Mouse (Mus musculus): ENCODE data around the gene Dnaic1.

The Dnaic1 gene

DNA sequence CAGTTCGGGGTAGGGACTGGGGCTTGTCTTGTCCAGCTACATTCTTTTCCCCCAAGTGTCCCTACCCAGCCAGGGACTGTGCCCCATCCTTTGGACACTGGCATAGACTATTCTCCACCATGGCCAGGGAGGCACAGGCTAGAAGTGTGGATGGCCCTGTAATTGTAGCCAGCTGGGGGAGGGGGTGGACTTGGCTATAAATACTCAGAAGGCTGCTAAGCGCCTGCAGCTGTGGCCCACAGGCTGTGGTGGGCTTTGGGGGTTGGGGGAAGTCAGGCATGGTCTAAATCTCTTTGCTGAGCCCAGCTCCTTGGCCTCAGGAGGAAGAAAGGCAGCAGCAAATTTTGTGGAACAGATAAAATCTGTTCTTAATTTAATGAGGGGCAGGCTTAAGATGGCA is 66.3 kb downstream of the Dnaic1 start:
- DNase-seq (ENCODE audit: low spot score) = peak; percentile 47

DNA sequence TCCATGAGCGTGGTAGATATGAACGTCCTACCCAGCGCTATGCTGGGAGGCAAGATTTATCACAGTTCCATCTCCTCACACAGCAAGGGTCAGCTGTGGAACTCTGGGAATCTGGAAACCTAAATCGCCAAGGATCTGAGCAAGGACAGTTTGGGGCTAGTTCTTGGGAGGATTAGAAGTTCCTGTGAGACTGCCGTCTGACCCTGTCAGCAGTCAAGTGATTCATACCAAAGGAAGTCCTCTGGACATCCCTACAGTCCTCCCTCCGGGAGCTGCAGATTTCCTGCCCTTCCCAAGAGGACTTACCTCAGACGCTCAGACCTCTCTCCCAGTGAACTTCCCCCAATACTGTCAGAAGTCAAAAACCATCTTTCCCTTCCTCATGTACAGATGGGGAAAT is 66.8 kb downstream of the Dnaic1 start:
- no peak for DNase-seq (ENCODE audit: low spot score)

DNA sequence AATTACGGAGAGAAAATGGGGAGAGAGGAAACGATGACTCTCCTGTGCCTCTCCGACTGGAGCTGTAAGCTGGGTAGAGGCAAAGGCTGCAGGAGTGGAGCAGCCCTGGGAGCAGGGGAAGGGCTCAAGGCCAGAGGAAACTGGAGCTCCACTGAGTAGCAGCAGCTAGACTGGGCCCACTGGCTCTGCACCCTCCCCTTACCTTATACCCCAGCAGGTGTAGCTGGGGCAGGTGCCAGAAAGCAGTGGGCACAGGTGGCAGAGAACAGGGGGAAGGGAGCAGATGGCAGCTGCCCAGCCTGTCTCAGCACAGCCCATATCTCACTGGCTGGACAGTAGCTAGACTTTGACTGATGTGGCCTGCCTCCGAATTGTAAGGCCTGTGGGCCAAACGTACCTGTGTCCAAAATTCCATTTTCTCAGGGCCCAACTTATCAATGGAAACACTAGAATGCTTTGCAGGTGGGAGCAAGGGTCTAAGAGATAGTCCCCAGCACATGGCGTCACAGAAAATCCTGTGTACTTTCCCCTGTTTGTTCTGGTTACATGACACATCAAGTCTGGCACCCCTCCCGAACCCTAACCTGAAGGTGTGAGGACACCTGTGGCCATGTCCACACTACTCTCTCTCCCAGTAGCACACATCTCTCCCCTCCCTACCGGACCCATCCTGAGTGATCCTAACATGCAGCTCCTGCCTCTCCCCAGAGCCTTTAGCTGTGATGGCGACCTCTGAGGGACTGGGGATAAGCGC is 67.5 kb downstream of the Dnaic1 start:
- no peak for DNase-seq (ENCODE audit: low spot score)

DNA sequence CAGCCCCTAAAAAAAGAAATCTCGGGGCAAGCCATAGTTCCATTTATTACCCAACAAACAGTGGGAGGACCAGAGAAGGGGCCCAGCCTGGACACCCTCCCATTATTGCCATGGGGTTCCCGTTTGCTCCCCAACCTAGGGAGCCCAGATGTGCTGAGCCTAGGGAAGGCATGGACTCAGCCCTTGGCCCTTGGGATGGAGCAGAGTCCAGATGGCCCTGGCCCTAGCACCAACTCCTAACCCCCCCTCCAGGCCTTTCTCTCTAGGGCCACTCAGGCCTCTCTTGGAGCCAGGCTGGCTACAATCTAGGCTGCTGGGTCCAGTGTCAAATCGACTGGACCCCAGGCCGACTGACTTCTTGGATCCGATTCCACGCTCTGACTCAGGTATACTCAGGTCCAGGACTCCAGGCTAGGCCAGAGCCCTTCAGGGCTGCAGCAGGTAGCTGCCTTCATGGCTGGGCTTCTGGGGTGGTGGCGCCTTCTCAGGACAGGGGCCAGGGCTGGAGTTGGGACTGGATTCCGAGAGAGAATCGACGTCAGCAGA is 68.7 kb downstream of the Dnaic1 start:
- no peak for DNase-seq (ENCODE audit: low spot score)

DNA sequence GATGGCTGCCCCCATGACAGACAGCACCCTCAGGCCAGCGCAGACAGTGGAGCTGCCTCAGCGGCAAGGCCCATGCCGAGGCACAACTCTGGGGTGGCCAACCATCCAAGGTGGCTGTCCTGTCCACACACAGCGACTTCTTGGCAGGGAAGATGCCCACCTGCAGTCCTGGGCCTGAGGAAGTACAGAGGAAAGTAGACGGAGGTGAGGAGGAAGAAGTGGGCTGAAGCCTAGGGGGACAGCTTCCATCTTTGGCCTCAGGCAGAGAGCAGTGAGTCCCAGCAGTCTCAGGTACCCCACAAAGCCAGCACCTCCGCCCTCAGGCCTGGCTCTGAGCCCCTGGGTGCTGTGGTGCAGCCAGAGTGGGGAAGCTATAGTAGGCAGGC is 69.2 kb downstream of the Dnaic1 start:
- DNase-seq (ENCODE audit: low spot score) = no peak

DNA sequence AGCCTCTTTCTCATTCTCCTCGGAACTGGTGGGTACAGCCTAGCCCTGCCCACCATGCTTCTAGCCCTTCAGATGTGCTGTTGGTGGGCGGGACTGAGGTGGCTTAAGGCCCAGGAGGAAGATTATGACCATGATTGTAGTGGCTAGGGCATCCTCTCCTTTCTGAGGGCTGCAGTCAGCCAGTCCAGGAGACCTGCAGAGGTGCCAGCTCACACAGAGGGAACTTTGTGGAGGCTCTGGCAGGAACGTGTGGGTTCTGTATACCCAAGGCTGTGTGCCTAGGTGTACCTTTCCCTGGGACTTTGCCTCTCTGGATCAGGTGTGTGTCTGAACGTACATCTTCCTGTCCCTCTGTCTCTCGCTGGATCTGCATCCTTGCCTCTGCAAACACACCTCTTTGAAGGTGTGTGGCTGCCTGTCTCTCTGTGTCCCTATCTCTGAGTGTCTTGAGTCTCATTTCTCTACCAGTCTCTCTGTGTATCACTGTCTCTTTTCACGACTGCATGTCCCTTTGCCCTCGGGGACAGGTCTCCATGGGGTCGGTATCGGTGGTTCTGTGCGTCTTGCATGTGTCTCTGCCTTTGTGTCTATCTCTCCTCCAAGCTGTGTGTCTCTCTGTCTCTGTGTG is 69.8 kb downstream of the Dnaic1 start:
- DNase-seq (ENCODE audit: low spot score) = no peak

DNA sequence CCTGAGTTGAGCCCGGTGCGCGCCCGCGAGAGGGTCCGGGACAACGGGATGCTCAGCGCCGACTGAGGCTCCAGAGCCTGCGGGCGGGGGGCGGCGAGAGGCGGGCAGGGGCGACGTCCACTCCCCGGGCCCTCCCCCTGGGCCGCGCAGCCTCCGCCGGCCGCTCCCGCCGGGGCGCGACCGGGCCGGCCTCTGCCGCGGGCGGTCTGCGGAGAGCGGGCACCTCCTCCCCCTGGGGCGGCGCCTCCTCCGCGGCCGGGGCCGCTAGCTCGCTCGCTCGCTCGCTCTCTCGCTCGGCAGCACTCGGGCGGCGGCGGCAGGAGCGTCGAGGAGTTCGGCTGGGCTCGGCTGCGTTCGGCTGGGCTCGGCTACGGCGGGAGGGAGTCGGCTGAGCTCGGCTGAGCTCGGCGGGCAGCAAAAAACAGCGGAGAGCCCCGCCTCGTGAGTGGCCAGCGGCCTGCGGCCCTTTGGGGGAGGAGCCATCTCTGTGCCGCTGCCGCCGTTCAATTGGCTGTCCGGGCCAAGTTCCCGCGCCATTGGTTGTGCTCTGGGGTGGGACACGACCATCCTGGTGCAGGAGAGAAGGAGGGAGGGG is 70.4 kb downstream of the Dnaic1 start, which contains the start of gene Enho:
Enho (minus strand) TSS at position 412 of the 595 bp plus-strand sequence.
- DNase-seq (ENCODE audit: low spot score) = peak; percentile 96

DNA sequence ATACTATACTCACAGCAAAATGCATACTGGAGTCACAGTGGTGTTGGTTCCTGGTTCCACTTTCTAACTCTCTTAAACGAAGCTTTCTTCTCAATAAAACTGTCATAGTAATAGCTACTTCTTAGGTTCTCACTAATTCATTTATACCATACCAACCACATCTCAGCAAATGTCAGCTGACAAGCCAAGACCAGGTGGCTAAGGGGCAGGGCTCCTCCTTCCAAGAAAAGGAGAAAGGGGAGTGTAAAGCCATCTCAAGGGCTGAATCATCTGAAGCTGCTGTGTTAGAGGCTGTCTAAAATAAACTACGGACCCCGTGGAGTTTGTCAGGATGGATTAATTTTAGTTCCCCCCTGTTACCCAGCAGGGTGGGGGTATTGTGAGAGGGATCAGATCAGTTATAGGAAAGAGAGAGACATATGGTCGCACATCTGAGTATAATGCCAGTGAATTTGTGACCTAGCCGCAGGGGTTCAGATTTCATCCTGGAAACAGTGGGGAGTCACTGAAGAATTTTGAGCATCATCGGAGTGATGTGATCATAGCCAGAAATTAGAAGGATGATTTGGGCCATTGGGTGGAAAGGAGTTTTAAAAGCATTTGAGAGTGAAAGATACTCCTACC is 71.7 kb downstream of the Dnaic1 start:
- DNase-seq (ENCODE audit: low spot score) = no peak

DNA sequence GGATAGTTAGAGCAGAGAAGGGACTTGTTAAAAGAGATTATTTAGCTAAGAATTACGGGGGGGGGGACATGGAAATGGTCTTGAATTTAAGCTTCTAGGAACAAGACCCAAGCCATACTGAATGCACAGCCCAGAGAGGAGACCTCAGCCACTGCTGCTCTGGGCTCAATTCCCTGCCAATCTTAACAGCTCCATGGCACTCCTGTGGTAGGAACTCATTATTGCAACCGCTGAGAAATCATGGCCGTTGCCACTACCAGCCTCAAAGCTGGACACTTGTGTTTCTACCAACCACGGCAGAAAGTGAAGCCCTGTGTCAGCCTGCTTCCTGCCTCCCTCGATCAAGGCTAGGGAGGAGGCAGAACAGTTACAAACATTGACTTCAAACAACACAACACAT is 75.9 kb downstream of the Dnaic1 start:
- DNase-seq (ENCODE audit: low spot score) = peak; percentile 64

DNA sequence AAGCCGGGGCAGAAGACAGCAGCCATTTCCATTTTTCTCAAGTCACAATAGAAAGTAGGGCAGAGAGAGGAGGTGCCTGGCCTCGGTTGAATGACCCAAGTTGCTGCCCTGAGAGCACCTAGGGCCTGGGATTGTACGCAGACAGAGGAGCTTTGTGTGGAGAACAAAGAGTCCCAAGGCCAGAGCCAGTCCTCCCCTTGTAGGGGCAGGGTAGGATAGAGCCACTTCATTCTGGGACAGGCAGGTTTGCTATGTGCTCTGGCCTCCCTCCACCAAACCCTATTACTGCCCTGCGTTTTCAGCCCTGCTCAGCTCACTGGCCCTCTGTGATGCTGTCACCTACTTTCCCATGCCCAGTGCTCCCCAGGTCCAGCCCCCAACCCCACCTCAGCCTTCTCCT is 78.6 kb downstream of the Dnaic1 start:
- no peak for DNase-seq (ENCODE audit: low spot score)

DNA sequence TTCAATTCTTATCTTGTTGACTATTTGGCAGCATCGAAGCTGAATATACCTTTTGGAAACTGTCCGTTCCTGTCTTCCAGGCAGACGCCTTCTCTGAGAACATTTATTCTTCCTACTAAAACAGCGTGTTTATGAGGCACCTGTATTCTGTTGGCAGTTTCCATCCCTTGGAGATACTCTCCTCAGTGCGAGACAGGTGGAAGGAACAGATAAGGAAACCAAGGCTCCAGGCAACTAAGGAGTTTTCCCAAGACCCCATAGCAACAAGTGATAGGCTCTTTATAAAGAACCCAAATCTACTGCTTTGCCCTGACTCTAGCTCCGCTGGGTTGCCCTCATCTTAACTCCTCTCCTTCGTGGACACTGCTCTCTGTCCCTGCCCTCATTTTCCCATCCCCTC is 79.1 kb downstream of the Dnaic1 start:
- DNase-seq (ENCODE audit: low spot score) = no peak

DNA sequence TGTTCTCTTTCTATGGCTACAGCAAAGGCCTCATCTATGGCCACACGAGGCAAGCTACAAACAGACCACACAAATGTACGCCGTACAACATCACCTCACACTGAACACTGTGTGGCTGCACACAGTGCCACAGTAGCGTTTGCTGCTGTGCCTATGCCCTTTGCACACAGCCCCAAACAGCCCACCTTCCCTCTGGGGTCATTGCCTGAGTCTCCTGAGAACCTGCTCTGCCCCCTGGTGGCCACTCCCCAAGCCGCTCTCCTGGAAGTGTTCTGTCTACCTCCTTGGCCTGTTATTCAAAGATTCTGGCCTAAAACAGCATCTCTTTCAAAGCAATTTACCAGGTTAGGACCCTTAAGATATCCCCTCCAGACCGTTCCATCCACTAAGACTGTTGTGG is 83.7 kb downstream of the Dnaic1 start:
- peak; percentile 91 for DNase-seq (ENCODE audit: low spot score)

DNA sequence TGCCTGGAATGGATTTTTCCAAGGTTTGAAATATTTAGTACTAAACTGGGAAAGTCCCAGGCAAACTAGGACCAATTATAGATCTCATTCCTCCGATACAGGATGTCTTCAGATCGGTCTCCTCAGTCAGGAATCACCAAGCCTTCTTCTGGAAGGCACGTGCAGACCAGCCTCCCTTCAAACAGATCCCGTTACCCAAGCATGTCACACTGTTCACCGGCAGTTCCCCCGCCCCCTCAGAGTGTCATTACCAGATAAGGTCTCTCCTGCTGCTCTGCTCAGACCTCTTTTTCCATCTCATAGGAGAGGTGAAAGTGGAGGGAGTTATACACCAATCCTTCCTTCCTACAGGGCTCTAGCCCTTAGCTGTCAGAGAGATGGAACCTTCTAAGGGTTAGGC is 84.2 kb downstream of the Dnaic1 start:
- DNase-seq (ENCODE audit: low spot score) = no peak

DNA sequence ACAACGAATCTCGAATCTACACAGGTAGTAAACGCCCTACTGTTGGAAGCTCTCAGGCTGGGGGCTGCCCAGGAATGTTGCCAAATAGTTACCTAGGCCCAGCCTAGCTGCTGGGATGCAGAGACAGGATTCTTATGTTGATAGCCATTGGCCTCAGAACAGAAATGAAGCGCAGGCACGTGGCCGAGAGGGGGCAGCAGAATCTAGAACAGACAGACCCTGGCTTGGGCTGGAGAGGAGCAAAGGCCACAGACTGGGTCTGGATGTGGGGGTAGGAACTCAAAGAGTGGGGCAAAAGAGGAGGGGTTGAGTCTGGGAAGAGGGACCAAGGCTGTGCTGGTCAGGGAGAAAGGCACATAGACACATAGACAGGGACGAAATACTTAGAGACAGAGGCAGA is 84.6 kb downstream of the Dnaic1 start:
- peak; percentile 86 for DNase-seq (ENCODE audit: low spot score)

DNA sequence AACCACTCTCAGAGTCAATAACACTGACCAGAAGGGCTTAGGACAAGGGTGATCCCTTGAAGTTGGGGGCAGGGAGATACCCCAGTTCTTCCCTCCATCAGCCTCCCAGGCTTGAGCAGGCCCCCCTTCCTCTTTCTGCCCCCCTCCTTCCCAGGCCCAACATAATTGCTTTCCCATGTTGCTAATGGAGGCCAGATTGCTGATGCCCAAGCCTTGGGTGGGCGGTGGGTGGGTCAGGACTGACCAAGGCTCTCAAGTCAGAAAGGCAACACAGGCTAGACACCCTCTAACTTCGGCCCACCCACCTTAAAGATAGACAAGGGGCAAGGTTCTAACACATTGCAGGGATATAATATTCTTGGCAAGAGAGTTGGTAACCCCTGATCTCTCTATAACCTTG is 86.0 kb downstream of the Dnaic1 start:
- no peak for DNase-seq (ENCODE audit: low spot score)

DNA sequence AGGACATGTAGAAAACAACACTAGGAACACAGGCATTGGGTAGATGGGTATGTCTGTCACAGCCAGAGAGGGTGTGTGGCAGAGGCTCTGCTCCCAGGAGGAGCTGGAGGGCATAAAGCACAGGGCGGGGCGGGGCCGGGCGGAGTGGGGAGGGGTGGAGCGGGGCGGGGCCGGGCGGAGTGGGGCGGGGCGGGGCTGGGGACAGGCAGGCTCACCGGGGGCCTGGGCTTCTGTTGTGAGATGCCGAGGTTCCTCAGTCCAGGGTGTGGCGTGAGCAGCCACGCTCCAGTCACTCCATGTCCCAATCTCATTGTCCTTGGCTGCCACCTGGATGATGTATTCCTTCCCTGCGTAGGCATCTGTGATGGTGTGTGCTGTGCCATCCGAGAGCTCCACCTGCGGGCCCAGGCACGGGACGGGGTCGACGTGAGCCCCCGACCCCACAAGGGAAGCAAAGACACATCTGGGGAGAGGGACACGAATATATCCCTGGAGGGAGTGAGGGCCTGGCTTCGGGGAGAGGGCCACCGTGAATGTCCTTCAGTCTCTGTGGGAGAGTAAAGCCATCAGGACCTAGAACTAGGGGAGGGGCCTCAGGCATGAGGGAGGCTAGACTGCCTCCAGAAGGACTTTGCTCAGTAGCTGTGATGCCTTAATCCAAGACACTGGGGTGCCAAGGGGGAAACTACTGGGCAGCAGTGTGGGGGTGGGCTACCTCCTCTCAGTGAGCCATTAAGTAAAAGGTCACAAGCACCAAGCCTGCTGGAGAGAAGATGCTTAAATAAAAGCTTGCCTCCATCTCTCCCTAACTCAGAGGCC is 89.2 kb downstream of the Dnaic1 start:
- no peak for DNase-seq (ENCODE audit: low spot score)

DNA sequence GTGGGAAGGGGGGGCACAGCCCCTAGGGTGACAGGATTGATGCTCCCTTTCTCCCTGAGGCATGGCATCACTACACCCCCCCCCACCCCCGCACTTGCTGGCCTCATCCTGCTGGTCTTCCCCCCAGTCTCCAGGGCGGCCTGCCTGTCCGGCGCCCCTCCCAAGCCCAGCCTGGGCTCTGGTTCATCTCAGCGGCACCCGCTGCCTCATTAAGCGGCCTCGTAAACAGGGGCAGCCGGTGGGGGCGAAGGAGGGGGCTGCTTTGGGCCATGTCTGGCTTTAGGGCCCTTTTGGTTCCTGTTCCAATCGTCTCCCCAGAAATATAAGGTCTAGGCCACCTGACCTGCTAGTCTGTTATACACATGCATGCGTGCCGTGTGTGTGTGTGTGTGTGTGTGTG is 90.0 kb downstream of the Dnaic1 start:
- DNase-seq (ENCODE audit: low spot score) = no peak

DNA sequence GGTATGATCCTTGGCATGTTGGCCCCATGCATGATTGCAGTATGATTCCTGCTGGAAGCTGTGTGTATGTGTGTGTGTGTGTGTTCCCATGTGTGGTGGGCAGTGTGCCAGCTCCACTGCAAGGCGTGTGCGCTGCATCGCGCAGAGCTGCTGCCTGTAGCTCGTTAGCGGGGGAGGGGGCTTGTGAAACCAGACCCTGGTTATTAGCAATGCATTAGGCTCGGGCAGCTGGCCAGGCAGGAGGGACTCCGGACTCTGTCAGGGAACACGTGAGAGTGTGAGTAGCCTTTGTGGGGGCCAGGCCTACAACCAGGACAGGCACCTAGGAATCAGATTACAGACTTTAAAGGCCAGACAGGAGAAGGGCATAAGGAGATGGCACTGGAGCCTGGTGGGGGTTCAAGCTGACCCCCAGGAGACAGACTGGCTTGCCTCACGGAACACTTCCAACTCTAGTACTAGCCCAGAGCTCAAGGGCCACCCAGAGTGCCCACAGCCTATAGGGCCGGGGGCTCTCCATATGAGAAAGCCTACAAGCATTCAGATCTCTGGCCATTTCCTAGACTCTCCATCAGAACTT is 91.4 kb downstream of the Dnaic1 start:
- peak; percentile 86 for DNase-seq (ENCODE audit: low spot score)

DNA sequence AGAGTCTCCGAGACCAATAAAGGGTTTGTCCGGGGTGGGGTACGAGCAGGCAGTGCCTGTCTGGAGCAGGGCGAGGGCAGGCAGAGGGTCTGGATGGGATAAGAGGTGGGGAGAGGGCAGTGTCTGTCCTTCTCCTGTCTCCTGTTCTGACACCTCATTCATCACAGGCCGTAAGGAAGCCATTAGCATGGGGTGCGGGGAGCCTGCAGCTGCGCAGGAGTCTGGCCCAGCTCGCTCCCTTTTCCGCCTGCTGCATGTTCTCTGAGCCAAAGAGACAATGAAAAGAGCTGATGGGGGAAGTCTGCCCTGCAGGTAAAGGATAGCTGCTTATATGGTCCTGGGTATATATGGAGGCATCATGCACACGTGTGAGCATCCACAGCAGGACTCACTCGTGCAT is 93.1 kb downstream of the Dnaic1 start:
- peak; percentile 69 for DNase-seq (ENCODE audit: low spot score)

DNA sequence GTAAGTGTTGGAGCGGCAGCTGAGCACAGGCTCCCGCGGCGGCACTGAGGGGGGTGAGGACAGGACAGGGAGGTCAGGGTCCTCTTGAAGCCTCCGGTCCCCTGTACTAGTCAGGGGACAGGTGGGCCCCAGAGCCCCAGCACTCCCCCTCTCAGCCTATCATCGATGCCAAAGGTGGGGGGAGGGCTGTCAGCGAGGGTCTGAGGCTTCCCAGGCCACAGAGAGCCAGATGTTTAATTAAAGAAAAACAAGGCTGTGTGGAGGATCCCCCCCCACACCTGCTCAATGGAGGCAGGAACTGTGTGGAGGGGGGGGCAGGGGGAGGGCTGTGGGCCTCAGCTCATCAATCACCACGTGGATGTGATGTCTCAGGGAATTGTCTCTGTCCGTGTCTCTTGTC is 94.0 kb downstream of the Dnaic1 start:
- DNase-seq (ENCODE audit: low spot score) = no peak

DNA sequence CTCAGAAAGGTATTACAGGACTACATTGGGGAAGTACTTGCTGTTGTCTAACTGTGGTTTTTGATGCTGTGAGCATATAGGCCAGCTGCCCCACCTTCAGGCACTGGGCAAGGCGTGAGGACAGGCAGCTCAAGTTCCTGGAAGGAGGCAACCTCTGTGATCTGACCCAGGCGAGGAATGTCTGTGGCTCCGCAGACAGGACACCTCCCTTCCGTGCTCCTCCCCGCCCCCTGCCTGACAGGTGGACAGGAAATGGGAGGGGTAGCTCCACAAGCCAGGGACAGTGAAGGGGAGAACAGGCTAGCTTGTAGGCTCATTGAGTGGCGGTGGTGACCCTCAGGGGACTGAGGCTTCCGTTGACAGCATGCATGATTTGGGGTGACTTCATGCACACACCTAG is 95.0 kb downstream of the Dnaic1 start:
- no peak for DNase-seq (ENCODE audit: low spot score)

All from embryo, embryonic 10 days (tissue).